In genomic region chr11:106973016-106973415, GRCm38 (mm10) we compare ENCODE assay signal across 29 mouse cellular contexts. TPM values are rescaled to one million over a fixed set of nuclear protein-coding genes. Genes with fewer than 3 reads are reported as not detected.
A peak's percentile ranks its signal among the peaks of the same experiment; 100 is the strongest.
DNase-seq lines count a peak whose midpoint lies in the region; ATAC-seq and TF ChIP-seq lines count a peak whose summit lies in the region.
"Had no signal": no experiment of that assay in that cellular context is flagged by ENCODE, and none has a peak within 500 bp of the region (broad histone marks: within the 10 kb centered on the region; RNA-seq: fewer than 3 reads in every experiment).

No protein-coding gene starts in this region.

- no peak for TF ChIP-seq POLR2A in thymus, adult 2 months (IDR thresholded peaks at IDR 0.05; ENCODE audit: control insufficient read depth, extremely low read depth, insufficient read depth, low read length, poor library complexity)

- no peak for TF ChIP-seq CTCF in thymus, adult 2 months (IDR thresholded peaks at IDR 0.05; ENCODE audit: borderline replicate concordance, control insufficient read depth, extremely low read depth, insufficient read depth, low read length, poor library complexity)

- peaks cover 3% of the 10 kb centered on the region; the same call in 1 of the 2 replicates for H3K4me1 ChIP-seq in thymus, adult 2 months (replicated peaks; ENCODE audit: control insufficient read depth, insufficient read depth, low read length)
- H3K4me1 ChIP-seq: forebrain, embryonic 15.5 days; hindbrain, embryonic 12.5 days; limb, embryonic 12.5 days; midbrain, embryonic 13.5 days had no signal

- no peak for DNase-seq in thymus, adult 2 months
- DNase-seq in thymus, postnatal 4 days, result no peak
- peak; percentile 20 for DNase-seq in T-cell, adult 2 months (ENCODE audit: low spot score)
- DNase-seq in splenic B cell, adult 2 months (ENCODE audit: low read depth, low spot score), result peak; percentile 46
- DNase-seq in gastrocnemius, postnatal 36 days, result no peak
- no peak for DNase-seq in kidney, adult 11 months
- DNase-seq in kidney, postnatal 14 days, result no peak
- DNase-seq: adrenal gland, postnatal 10 days; cerebellum, adult 8-10 months; gastrocnemius, postnatal 10 days; heart, adult 18-20 months; heart, postnatal 10 days; kidney, adult 9 months; kidney, postnatal 25 days; right cerebral cortex, adult 18-20 months; right cerebral cortex, postnatal 4 days; thymus, postnatal 14 days had no signal

- no peaks in the 10 kb centered on the region for H3K27me3 ChIP-seq in thymus, adult 2 months (ENCODE audit: control insufficient read depth, insufficient read depth, low read length)
- H3K27me3 ChIP-seq in splenic B cell, adult 2 months (ENCODE audit: control insufficient read depth, insufficient read depth, low read length, poor library complexity, severe bottlenecking), result no peaks in the 10 kb centered on the region
- H3K27me3 ChIP-seq: forebrain, embryonic 15.5 days; heart, embryonic 12.5 days; hindbrain, embryonic 12.5 days; limb, embryonic 12.5 days; lung, embryonic 15.5 days; midbrain, embryonic 13.5 days; Patski had no signal

- no peaks in the 10 kb centered on the region for H3K36me3 ChIP-seq in thymus, adult 2 months (ENCODE audit: control insufficient read depth, insufficient read depth, low read length)
- no peaks in the 10 kb centered on the region for H3K36me3 ChIP-seq in splenic B cell, adult 2 months (ENCODE audit: control insufficient read depth, insufficient read depth, low read length, poor library complexity, severe bottlenecking)
- H3K36me3 ChIP-seq: embryonic facial prominence, embryonic 10.5 days; forebrain, embryonic 15.5 days; G1E; heart, embryonic 12.5 days; hindbrain, embryonic 12.5 days; limb, embryonic 12.5 days; lung, embryonic 15.5 days; midbrain, embryonic 13.5 days had no signal

- intact Hi-C loops in gastrocnemius, postnatal 36 days (cut with DNase I), result no loop called here

- 56% methylated on average over 5 of the region's 5 CpGs for WGBS in thymus, adult 2 months

- ATAC-seq in inflammation-experienced regulatory T-cells, adult 6 months, result peak; percentile 71
- ATAC-seq: forebrain, embryonic 15.5 days; midbrain, embryonic 13.5 days; Patski had no signal

- H3K4me3 ChIP-seq in thymus, adult 2 months (ENCODE audit: control insufficient read depth, insufficient read depth, low read length), result peak overlapping the region; percentile 28
- H3K4me3 ChIP-seq: embryonic facial prominence, embryonic 10.5 days; forebrain, embryonic 15.5 days; heart, embryonic 12.5 days; hindbrain, embryonic 12.5 days; limb, embryonic 12.5 days; lung, embryonic 15.5 days; midbrain, embryonic 13.5 days; myocyte had no signal

- peak overlapping the region; percentile 60 for H3K27ac ChIP-seq in thymus, adult 2 months (ENCODE audit: control insufficient read depth, insufficient read depth, low read length)
- H3K27ac ChIP-seq: embryonic facial prominence, embryonic 10.5 days; forebrain, embryonic 15.5 days; hindbrain, embryonic 12.5 days; limb, embryonic 12.5 days; liver, embryonic 14.5 days; lung, embryonic 15.5 days; midbrain, embryonic 13.5 days had no signal

RNA-seq across cellular contexts. Expression of gene Kpna2, which starts 26.3 kb away (rescaled TPM):
- polyA plus RNA-seq in thymus, adult 2 months (2012; rRNA removed), result 103 and 134 TPM in 2 replicates
- polyA plus RNA-seq in inflammation-experienced regulatory T-cells, adult 6 months (2017; shearing (Covaris generic)), result 100 to 1,000 TPM; 112 to 274 (median 131) TPM
- total RNA-seq in gastrocnemius, postnatal 36 days (2021), result 10 to 100 TPM; 14.4 to 16.7 TPM

RNA-seq across cellular contexts. Expression of gene 1810010H24Rik, which starts 52.5 kb away (rescaled TPM):
- polyA plus RNA-seq in thymus, adult 2 months (2012; rRNA removed), result 0.97 and 1.3 TPM in 2 replicates
- 1 to 10 TPM in 1 of 3 experiments, under 1 TPM in 2; 0.75 to 1.1 (median 0.88) TPM for polyA plus RNA-seq in inflammation-experienced regulatory T-cells, adult 6 months (2017; shearing (Covaris generic))
- 1 to 10 TPM in 1 of 2 experiments, under 1 TPM in 1; 0.64 to 1.3 TPM for total RNA-seq in gastrocnemius, postnatal 36 days (2021)

RNA-seq across cellular contexts. Expression of gene Smurf2, which starts 52.5 kb away (rescaled TPM):
- polyA plus RNA-seq in thymus, adult 2 months (2012; rRNA removed), result 9.5 and 9.9 TPM in 2 replicates
- 10 to 100 TPM in 2 of 3 experiments, 1 to 10 TPM in 1; 8.4 to 25.2 (median 21.6) TPM for polyA plus RNA-seq in inflammation-experienced regulatory T-cells, adult 6 months (2017; shearing (Covaris generic))
- total RNA-seq in gastrocnemius, postnatal 36 days (2021), result 10 to 100 TPM; 22.2 to 22.8 TPM

Comparison
In these comparisons a context has a peak if more than half of its experiments do, and no peak if none do; other contexts are left out.
1. DNase-seq: peak in T-cell, adult 2 months (single experiment) and splenic B cell, adult 2 months (single experiment); none in thymus, adult 2 months (single experiment), thymus, postnatal 4 days (single experiment), gastrocnemius, postnatal 36 days (0 of 2), kidney, adult 11 months (single experiment) and kidney, postnatal 14 days (single experiment).